Comparison of ENCODE assay signal across 9 mouse cellular contexts in the genomic region with DNA sequence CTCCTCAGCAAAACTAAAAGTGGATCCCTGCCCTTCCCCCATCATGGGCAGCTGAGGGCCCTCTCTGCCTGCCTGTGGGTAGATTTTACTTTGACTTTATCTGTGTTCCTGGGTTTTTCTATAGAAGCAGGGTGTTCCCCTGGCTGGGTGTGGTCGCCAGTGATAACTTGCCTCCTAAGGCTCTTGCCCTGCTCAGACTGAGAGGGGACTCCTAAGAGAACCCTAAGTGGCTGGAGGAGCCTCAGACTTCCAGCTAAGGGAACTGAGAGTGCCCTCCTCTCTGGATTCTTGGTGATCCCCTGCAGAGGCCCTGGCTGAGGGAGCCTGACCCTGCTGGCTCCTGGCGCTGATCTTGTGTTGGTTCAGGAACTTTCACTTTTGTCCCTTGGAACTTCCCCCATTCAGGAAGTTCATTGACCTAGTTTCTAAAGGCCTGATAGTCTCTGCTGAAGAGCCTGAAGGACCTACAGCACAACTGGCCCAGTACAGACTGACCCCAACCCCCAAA. TPM values are rescaled to one million over a fixed set of nuclear protein-coding genes. Genes with fewer than 3 reads are reported as not detected.
DNase-seq lines count a peak whose midpoint lies in the region; ATAC-seq lines count a peak whose summit lies in the region.
"Had no signal": no experiment of that assay in that cellular context is flagged by ENCODE, and none has a peak within 500 bp of the region (broad histone marks: within the 10 kb centered on the region; RNA-seq: fewer than 3 reads in every experiment).

No protein-coding gene starts in this region.

- no peak overlapping the region for H3K4me2 ChIP-seq in kidney, embryonic 15.5 days
- H3K4me2 ChIP-seq in liver, embryonic 15.5 days, result peak overlapping the region; percentile 81
- no peak overlapping the region for H3K4me2 ChIP-seq in stomach, embryonic 14.5 days (replicated peaks; ENCODE audit: low read depth, low read length)

- intact Hi-C loops in left cerebral cortex, postnatal 36 days (cut with DNase I), result no loop called here

- no peak overlapping the region for H3K9ac ChIP-seq in kidney, embryonic 15.5 days
- peak overlapping the region; percentile 54 for H3K9ac ChIP-seq in liver, embryonic 15.5 days
- H3K9ac ChIP-seq in stomach, embryonic 14.5 days (replicated peaks; ENCODE audit: low read depth, low read length), result no peak overlapping the region

- no peaks in the 10 kb centered on the region for H3K36me3 ChIP-seq in kidney, embryonic 15.5 days
- H3K36me3 ChIP-seq in liver, embryonic 15.5 days (replicated peaks), result no peaks in the 10 kb centered on the region; the same call in 1 of the 2 replicates
- H3K36me3 ChIP-seq in stomach, embryonic 14.5 days (ENCODE audit: control insufficient read depth, insufficient read depth, low read length), result no peaks in the 10 kb centered on the region

- H3K27me3 ChIP-seq in kidney, embryonic 15.5 days, result no peaks in the 10 kb centered on the region
- H3K27me3 ChIP-seq in liver, embryonic 15.5 days, result no peaks in the 10 kb centered on the region
- H3K27me3 ChIP-seq in stomach, embryonic 14.5 days (ENCODE audit: control insufficient read depth, insufficient read depth, low read length), result no peaks in the 10 kb centered on the region

- no peak for ATAC-seq in kidney, embryonic 15.5 days (replicated peaks; ENCODE audit: low FRiP score)
- peak; percentile 8; the same call in 1 of the 2 replicates for ATAC-seq in granulocyte monocyte progenitor cell, adult 5-6 weeks (replicated peaks; ENCODE audit: poor library complexity, severe bottlenecking)
- peak; percentile 81 for ATAC-seq in liver, embryonic 15.5 days (ENCODE audit: insufficient read depth)
- peak; percentile 61; the same call in 1 of the 2 replicates for ATAC-seq in stomach, embryonic 14.5 days (ENCODE audit: insufficient number of reproducible peaks, insufficient read depth, low FRiP score, low read depth)

- 47% methylated on average over 2 of the region's 2 CpGs for WGBS in kidney, embryonic 15.5 days
- WGBS in liver, embryonic 15.5 days (ENCODE audit: insufficient replicate concordance), result 7% methylated on average over 2 of the region's 2 CpGs
- 49% methylated on average over 2 of the region's 2 CpGs for WGBS in stomach, embryonic 14.5 days

- no peak overlapping the region for H3K27ac ChIP-seq in kidney, embryonic 15.5 days
- H3K27ac ChIP-seq in liver, embryonic 15.5 days (replicated peaks), result peak overlapping the region; percentile 87
- peak overlapping the region; percentile 15; the same call in 1 of the 2 replicates for H3K27ac ChIP-seq in stomach, embryonic 14.5 days (ENCODE audit: low read length)

- H3K4me3 ChIP-seq in kidney, embryonic 15.5 days (replicated peaks), result no peak overlapping the region
- H3K4me3 ChIP-seq in liver, embryonic 15.5 days (replicated peaks), result peak overlapping the region; percentile 37
- H3K4me3 ChIP-seq in stomach, embryonic 14.5 days (ENCODE audit: low read depth, low read length), result no peak overlapping the region

- H3K4me1 ChIP-seq in kidney, embryonic 15.5 days, result peaks cover 35% of the 10 kb centered on the region
- peaks cover 97% of the 10 kb centered on the region for H3K4me1 ChIP-seq in liver, embryonic 15.5 days (replicated peaks)
- H3K4me1 ChIP-seq in stomach, embryonic 14.5 days (ENCODE audit: control insufficient read depth, insufficient read depth, low read length), result peaks cover 26% of the 10 kb centered on the region

- DNase-seq in kidney, adult 18-20 months, result peak; percentile 47
- no peak for DNase-seq in left cerebral cortex, postnatal 36 days (ENCODE audit: low spot score in 2 of 2)
- no peak for DNase-seq in urinary bladder, adult 2 months (ENCODE audit: low spot score)
- no peak for DNase-seq in urinary bladder, postnatal 10 days (ENCODE audit: low spot score)

- no peaks in the 10 kb centered on the region for H3K9me3 ChIP-seq in kidney, embryonic 15.5 days (replicated peaks)
- H3K9me3 ChIP-seq in liver, embryonic 15.5 days (replicated peaks), result no peaks in the 10 kb centered on the region
- no peaks in the 10 kb centered on the region for H3K9me3 ChIP-seq in stomach, embryonic 14.5 days (ENCODE audit: control insufficient read depth, low read depth, low read length)

RNA-seq across cellular contexts. Expression of a gene that starts 7.2 kb away (rescaled TPM):
- polyA plus RNA-seq in kidney, embryonic 15.5 days (2015; fragmentation: Nextera tagmentation; extraction: Ambion mirVana), result 71.7 and 73.9 TPM in 2 replicates
- total RNA-seq in granulocyte monocyte progenitor cell, adult 5-6 weeks (2014; fragmentation: Nextera tagmentation), result 8.2 and 12.7 TPM in 2 replicates
- 16.4 and 20.8 TPM in 2 replicates for total RNA-seq in granulocyte monocyte progenitor cell, adult 5-6 weeks (2017)
- polyA plus RNA-seq in liver, embryonic 15.5 days (2015; fragmentation: Nextera tagmentation; extraction: Ambion mirVana), result 51.3 and 56.4 TPM in 2 replicates
- 117 and 121 TPM in 2 replicates for polyA plus RNA-seq in stomach, embryonic 14.5 days (2014; fragmentation: Nextera tagmentation; extraction: Ambion mirVana)
- 1 to 10 TPM; 2.5 to 3.2 TPM for total RNA-seq in left cerebral cortex, postnatal 36 days (2021)
- polyA plus RNA-seq in urinary bladder, adult 2 months (2012; rRNA removed), result 24.2 and 24.7 TPM in 2 replicates

RNA-seq across cellular contexts. Expression of a gene that starts 18.9 kb away (rescaled TPM):
- not detected in 2 replicates for polyA plus RNA-seq in kidney, embryonic 15.5 days (2015; fragmentation: Nextera tagmentation; extraction: Ambion mirVana)
- total RNA-seq in granulocyte monocyte progenitor cell, adult 5-6 weeks (2014; fragmentation: Nextera tagmentation), result not detected in 2 replicates
- 0.09 TPM in 1 of 2 replicates, not detected in the other for total RNA-seq in granulocyte monocyte progenitor cell, adult 5-6 weeks (2017)
- polyA plus RNA-seq in liver, embryonic 15.5 days (2015; fragmentation: Nextera tagmentation; extraction: Ambion mirVana), result not detected in 2 replicates
- polyA plus RNA-seq in stomach, embryonic 14.5 days (2014; fragmentation: Nextera tagmentation; extraction: Ambion mirVana), result not detected in 2 replicates
- not detected for total RNA-seq in left cerebral cortex, postnatal 36 days (2021)
- 0.04 and 0.07 TPM in 2 replicates for polyA plus RNA-seq in urinary bladder, adult 2 months (2012; rRNA removed)
- total RNA-seq: heart, postnatal 14 days had no signal

RNA-seq across cellular contexts. Expression of a gene that starts 39.9 kb away (rescaled TPM):
- polyA plus RNA-seq in kidney, embryonic 15.5 days (2015; fragmentation: Nextera tagmentation; extraction: Ambion mirVana), result 231 and 236 TPM in 2 replicates
- 280 and 311 TPM in 2 replicates for total RNA-seq in granulocyte monocyte progenitor cell, adult 5-6 weeks (2014; fragmentation: Nextera tagmentation)
- 422 and 509 TPM in 2 replicates for total RNA-seq in granulocyte monocyte progenitor cell, adult 5-6 weeks (2017)
- 117 and 119 TPM in 2 replicates for polyA plus RNA-seq in liver, embryonic 15.5 days (2015; fragmentation: Nextera tagmentation; extraction: Ambion mirVana)
- 234 and 237 TPM in 2 replicates for polyA plus RNA-seq in stomach, embryonic 14.5 days (2014; fragmentation: Nextera tagmentation; extraction: Ambion mirVana)
- 100 to 1,000 TPM; 266 to 296 TPM for total RNA-seq in left cerebral cortex, postnatal 36 days (2021)
- polyA plus RNA-seq in urinary bladder, adult 2 months (2012; rRNA removed), result 300 and 319 TPM in 2 replicates
